Mouse (Mus musculus): ENCODE data around the gene Dnah7b.
"Not testable (repeated sequence)": the region's sequence is repeated elsewhere in the genome, so short reads cannot be mapped to it uniquely, and the experiment has no call there.

Dnah7b gene

DNA sequence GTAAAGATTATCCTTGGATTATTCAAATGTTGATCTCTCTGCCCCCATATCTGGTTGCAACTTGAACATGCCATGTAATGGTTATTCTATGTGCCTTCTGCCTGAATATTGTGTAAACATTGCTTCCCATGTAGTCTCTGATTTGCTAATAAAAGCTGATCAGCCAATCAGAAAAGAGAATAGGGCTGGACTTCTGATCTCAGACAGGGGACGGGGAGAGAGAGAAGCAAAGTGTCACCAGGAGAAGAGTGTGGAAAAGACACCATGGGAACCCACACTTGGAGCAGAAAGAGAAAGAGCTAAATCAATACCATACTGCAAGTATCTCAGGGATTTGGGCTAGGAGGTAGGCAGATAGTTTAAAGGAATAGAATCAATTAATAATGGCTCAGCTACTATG, at the start of gene Dnah7b:
Gene Dnah7b, plus strand, starts transcription at position 301 of the 400 bp plus-strand sequence.
- DNase-seq (ENCODE audit: low read depth in 2 of 2, low spot score in 2 of 2) = no peak

DNA sequence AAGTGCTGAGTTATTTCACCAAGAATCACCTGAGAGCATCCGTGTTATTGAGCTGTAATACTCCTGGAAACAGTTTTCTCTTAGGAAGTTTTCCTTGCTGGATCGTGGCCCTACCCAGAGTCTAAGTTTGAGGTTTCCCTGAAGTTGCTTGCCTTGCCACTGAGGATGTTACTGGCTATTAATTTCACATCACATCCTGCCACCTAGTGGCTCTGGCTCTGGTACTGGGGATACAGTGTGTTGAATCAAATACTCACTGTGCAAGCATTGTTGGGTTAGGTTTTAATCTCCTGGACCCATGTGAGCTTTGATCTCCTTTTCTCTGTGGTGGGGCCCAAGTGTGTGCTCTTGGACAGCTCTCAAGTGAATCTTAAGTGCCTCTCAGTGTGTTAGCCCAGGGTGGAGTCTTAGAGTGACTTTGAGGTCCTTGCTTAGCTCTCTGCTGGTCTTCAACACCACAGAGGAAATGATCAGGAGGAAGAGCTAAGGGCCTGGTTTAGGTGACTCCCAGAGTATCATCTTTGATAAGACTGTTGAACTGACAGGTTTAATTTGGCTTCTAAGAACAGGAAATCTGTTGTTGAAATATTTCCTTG, 47.6 kb upstream of the Dnah7b start:
- no peak for DNase-seq (ENCODE audit: low read depth in 2 of 2, low spot score in 2 of 2)

DNA sequence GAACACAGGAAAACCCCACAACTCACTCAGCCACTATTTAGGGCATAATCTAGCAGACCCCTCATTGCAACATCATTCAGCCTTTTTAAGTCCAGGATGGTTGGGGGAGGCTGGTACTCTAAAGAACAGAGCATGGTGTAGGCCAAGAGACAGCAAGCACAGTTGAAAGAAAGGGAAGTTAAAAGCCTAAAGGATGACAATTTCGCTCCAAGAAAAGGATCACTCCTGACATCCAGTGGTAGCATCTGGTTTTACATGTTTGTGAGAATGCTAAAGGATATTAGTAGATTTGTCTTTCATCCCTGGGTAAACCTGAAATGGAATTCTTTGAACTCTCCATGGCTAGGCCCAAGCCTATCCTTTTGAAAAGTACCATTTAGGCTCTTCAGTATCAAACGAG, 43.9 kb upstream of the Dnah7b start:
- no peak for DNase-seq (ENCODE audit: low read depth in 2 of 2, low spot score in 2 of 2)

DNA sequence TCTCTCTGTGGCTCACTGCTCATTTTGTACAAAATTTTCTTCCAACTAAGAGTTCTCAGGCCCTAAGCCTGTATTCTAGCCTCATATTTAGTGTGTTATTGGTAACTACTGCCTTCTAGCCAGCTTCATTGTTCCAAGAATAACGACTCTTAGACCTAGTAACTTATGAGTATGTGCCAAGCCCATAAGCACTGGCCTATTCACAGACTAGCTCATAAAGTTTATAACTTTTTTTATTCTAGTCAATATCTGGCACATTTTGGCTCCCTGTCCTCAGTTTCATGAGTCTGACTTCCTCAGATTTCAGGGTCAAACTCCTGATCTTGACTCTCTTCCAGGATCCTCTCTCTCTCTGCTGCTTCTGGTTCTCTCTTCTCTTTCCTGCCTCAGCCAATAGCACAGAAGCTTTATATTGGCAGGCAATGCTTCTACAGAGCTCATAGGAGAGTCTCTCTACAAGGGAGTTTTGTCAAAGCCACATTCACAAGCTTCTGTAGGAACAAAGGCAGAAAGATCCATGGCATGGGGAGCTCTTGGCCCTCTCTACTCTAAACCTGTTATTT, 34.0 kb upstream of the Dnah7b start:
- DNase-seq (ENCODE audit: low read depth in 2 of 2, low spot score in 2 of 2) = no peak

DNA sequence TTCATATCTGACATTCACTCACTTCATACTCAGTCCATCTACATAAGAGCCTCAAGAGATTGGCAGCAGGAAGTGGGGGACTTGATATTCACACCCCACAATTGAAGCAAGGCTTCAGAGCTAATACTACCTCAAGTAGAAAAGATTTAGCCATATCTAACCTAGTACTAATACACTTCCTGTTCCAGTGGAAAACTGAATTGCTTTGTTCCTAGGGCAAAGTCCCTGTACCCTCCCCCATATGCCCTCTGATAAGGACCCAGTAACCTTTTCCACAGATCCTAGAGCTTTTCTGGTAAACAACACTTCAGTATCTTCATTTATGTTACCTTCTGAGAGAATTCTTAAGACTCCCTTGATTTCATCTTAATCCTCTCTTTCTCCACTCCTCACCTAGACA, 17.9 kb upstream of the Dnah7b start:
- no peak for DNase-seq (ENCODE audit: low read depth in 2 of 2, low spot score in 2 of 2)

DNA sequence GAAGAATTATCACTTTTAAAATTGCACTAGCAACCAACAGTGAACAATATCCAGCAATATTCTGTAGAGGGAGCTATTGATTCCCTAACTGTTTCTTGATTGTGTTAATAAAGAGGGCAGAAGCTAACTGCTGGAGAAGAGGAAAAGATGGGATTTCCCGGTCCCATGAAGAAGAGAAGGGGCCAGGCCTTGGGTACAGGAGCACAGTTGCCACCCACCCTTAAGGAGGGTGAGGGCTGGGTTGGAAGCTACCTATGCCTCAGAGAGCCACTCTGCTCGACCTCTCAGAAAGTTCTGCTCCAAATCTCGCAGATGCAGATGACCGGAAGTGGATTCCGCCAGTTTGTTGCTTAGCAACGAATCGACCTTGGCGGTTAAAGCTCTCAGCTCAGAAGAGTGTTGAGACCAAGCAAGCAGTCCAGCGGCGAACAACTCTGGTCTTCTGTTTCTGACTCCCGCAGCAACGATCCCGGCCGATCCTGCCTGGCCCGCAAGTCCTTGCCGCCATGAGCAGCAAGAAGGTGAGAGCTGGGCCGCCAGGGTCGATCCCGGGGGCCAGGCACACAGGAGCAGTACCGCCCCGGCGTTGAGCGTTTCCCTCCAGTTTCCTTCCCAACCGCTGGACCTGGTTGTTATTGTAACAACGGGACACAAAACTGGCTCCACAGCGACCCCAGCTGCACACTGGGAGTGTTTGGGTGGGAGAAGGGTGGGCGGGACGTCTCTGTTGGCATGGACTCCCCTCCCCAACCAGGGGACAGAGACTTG, 553 bp downstream of the Dnah7b start:
- DNase-seq (ENCODE audit: low read depth in 2 of 2, low spot score in 2 of 2) = no peak

DNA sequence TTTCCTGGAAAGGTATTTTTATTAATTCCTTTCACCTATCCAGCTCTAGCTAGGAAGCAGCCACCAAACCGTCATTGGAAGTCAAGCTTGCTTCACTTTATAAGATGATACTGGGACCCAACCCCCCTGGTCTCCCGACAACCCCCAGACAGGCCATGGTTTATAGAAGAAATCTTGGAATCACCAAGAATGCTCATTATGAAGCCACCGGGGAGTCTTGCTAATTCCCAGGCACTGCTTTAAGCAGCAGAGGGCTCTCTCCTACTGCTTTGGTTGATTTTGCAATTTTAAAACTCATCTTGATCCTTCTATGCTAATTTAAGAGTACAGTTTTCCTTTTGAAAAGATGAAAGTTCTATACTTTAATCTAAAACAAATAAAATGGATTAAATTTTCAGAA, 2.7 kb downstream of the Dnah7b start:
- not testable (repeated sequence) for DNase-seq (ENCODE audit: low read depth in 2 of 2, low spot score in 2 of 2)

DNA sequence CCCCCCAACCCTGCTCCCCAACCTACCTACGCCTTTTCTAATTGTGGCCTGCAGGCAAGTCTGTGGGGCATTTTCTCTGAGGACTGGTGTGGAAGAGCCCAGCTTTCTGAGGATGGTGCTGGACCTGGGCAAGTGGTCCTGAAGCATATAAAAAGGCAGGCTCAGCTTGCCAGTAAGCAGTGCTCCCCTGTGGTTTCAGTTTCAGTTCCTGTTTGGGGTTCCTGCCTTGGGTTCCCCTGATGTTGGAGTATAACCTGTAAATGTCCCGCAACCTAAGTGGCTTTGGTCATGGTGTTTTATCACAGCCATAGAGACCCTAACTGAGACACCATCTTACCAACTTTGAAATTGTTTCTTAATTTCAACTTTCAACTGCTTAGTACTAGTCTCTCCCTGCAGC, 11.8 kb downstream of the Dnah7b start:
- no peak for DNase-seq (ENCODE audit: low read depth in 2 of 2, low spot score in 2 of 2)

DNA sequence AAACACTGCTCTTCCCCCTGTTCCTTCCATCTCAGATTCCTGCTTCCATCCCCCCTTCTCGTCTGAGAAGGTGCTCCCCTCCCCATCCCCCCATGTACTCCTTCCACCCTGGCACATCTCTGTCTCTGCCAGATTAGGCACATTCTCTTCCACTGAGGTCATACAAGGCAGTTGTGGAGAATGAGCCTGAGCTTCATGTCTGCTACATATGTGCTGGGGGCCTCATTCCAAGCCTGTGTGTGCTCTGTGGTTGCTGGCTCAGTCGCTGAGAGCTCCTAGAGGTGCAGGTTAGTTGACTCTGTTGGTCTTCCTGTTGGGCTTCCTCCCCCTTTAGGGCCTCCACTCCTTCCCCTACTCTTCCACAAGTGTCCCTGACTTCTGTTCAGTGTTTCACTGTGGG, 34.4 kb downstream of the Dnah7b start:
- no peak for DNase-seq (ENCODE audit: low read depth in 2 of 2, low spot score in 2 of 2)

DNA sequence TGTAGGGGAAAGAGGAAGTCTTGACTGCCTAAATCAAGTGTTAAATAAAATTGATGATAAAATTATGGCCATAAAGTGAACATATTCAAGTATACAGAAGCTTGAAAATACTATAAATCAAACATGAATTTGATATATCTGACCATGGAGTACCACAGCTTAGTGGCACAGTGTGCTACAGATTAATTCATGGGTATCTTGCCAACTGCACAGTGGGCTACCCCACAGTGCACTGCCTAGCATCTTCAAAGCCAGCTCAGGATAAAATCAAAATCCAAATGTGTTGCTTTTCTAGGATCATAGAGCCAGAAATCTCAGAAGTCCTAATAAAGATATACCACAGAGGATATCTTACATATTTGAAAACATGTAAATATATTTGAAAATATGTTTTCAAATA, 46.5 kb downstream of the Dnah7b start:
- not testable (repeated sequence) for DNase-seq (ENCODE audit: low read depth in 2 of 2, low spot score in 2 of 2)

DNA sequence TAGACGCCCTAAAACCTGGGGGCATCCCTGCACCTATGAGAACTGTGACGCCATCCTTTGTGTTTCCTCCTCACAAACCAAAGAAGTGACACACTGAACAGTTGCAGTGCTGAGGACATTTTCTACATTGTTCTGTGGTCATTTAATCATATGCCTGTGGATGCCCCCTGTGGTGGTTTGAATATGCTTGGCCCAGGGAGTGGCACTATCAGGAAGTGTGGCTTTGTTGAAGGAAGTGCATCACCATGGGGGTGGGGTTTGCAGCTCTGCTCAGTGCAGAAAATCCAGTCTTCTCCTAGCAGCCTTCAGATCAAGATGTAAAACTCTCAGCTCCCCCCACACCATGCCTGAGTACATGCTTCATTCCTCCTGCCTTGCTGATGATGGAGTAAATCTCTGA, 51.1 kb downstream of the Dnah7b start:
- not testable (repeated sequence) for DNase-seq (ENCODE audit: low read depth in 2 of 2, low spot score in 2 of 2)

DNA sequence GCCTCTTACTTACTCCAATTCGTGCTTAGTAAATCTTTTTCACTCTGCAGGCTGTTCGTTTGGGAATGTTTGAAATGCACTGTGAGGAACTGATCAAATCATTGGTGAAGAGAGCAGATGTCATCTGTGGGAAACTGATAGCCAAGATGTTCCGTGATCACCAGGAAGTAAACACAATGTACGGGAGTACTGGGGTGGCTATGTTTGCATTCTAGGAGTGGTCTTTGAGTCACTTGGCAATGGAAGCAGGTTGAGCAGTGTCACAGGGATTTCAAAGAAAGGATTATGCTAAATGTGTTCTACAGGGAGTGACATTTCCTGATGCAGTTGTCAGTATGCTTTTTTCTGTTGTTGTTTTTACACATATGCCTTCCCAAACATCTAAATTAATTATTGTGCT, 61.9 kb downstream of the Dnah7b start:
- DNase-seq (ENCODE audit: low read depth in 2 of 2, low spot score in 2 of 2) = no peak

DNA sequence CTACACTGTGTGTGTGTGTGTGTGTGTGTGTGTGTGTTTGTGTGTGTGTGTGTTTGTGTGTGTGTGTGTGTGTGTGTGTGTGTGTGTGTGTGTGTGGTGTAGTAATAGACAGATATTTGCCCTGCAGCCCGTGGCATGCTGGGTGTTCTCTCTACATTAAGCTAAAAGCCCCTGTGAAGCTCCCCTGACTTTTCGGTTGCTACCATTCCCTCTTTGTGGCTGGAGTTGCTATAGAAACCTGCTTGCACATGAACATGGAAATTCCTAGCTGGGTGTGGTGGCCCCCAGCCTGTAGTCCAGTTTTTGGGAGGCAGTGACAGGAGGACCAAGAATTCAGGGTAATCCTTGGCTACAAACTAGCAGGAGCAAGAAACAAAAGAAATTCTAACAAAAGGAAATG, 130.7 kb downstream of the Dnah7b start:
- not testable (repeated sequence) for DNase-seq (ENCODE audit: low read depth in 2 of 2, low spot score in 2 of 2)

DNA sequence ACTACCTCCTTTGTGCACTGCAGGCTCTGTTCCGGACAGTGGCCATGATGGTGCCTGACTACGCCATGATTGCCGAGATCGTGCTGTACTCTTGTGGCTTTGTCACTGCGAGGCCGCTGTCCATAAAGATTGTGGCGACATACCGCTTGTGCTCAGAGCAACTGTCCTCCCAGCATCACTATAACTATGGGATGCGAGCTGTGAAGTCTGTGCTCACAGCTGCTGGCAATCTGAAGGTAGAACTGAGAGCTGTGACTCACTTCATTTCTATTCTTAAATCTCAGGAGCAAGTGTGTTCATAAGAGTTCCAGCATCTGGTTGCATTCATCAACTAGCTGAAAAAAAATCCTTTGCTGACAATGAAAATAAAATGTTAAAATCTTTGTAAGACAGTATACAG, 135.1 kb downstream of the Dnah7b start:
- not testable (repeated sequence) for DNase-seq (ENCODE audit: low read depth in 2 of 2, low spot score in 2 of 2)

DNA sequence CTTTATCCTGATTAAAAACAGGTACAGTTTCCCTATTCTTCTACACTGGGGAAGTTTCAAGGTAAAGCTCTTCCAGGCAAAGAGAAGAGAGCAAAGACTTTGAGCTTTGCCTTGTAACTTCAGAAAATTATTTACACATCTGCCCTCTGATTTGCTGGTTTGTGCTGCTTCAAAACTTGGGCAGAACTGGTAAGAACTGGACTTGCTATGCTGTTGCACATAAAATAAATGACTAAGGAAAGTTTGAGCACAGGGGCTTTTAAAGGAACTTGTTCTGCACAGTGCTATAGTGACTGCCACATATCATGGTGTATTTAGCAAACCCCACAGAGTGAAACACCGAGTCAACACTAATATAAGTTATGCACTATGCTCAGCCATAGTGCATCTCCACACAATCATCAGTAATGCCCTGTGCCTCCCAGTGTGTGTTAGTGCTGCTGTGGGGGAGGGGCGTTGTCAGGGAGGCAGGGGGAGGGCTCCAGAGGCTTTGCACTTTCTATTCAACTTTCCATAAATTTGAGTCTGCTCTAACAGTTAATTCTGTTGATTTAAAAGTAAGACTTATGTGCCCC, 144.0 kb downstream of the Dnah7b start:
- not testable (repeated sequence) for DNase-seq (ENCODE audit: low read depth in 2 of 2, low spot score in 2 of 2)

DNA sequence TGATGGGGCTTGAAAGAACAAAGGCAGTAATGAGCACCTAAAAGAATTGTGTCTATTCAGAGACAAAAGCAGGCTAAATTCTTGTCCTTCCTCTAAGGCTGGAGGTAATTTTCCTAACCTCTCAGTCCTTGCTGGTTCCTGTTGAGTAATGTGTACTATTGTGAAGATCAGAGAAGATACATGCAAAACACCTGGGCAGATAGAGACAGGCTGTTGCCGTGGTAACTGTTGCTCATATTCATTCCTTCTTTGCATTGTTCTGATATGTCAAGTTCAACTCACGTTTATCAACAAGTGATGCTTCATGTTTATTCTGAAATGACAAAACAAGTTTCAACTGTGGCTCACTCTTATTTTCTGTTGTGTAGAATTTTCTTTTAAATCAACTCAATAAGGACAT, 156.6 kb downstream of the Dnah7b start:
- DNase-seq (ENCODE audit: low read depth in 2 of 2, low spot score in 2 of 2) = not testable (repeated sequence)

DNA sequence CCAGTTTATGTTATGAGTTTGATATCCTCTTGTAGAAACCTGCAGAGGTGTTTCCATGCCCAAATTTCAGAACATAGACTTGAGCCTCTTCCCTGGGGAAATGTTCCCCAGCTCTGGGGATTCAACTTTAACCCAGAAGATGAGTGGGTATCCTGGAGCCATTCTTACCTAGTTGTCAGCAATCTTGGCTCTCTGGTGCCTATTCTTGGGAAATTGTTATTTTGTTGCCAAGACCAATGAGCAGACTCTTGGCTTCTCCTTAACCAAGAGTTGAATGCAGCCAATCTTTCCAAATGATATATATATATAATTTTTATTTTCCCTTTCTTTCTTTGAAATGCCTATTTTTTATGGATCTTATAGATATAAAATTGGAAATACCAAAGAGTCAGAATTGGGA, 160.0 kb downstream of the Dnah7b start:
- not testable (repeated sequence) for DNase-seq (ENCODE audit: low read depth in 2 of 2, low spot score in 2 of 2)

DNA sequence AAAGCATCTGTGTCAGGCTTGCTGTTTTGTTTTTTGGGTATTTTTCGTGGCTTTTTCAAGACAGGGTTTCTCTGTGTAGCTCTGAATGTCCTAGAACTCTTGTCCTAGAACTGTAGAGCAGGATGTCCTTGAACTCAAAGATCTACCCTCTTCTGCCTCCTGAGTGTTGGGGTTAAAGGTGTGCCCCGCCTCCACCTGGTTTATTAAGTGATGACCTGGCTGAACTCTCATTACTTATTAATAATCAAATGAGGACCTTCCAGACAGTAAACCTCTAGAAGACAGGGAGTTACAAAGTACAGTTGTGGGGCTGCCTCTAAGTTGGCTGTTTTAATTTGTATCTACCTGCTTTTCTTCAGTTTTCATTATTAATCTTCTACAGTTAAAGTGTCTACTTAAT, 202.7 kb downstream of the Dnah7b start:
- not testable (repeated sequence) for DNase-seq (ENCODE audit: low read depth in 2 of 2, low spot score in 2 of 2)

DNA sequence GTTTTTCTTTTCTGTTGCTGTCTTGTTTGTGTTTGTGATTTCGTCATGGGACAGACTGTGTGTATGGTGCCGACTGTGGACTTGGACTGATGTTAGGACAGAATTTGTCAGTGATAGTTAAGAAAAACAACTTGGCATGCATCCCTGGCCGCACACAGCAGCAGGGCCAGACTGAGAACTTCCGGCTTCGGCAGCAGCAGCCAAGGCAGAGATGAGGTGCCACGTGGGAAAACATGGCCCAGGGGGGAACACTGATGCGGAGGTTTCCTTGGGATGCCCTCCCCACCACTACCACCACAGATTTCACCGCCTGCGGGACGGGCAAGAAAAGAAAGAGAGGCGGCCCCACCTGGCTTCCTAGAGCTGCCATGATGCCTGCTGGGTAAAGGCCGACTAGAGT, 205.8 kb downstream of the Dnah7b start:
- no peak for DNase-seq (ENCODE audit: low read depth in 2 of 2, low spot score in 2 of 2)

DNA sequence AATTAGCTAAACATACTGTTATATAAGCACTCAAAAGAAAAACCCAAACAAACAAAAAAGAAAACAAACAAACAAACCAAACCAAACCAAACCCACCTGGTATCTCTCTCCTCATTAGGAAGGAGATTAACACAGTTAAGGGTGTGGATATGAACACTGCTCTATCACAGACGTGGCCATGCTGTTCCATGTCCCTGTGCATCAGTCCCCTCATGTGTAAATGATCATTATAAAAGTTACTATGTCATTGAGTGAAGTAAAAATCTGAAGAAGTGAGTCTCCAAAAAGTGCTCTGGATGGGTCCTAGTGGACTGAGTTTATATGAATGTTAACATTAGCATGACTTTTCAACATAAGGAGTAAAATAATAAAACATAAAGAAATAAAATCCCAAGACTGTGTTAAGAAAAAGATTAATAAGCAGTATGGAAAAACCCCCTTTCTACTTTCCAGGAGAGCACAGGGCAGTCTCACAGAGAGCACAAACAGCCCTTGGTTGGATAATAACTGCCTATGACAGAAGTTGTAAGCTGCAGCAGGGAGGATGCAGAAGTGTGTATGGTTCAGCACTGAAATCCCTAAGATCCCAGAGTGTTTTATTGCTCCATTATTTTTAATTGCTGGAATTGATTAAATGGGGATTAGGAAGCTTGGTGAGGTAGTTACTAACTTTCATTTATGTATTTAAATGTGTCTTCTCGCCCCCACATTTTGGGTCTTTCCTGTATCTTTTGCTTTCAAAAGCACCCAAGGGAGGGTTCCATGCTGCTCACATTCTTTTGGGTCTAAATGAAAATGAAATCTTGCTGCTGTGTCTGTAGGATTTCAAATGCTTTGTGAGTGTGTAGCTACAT, 212.2 kb downstream of the Dnah7b start:
- not testable (repeated sequence) for DNase-seq (ENCODE audit: low read depth in 2 of 2, low spot score in 2 of 2)

DNA sequence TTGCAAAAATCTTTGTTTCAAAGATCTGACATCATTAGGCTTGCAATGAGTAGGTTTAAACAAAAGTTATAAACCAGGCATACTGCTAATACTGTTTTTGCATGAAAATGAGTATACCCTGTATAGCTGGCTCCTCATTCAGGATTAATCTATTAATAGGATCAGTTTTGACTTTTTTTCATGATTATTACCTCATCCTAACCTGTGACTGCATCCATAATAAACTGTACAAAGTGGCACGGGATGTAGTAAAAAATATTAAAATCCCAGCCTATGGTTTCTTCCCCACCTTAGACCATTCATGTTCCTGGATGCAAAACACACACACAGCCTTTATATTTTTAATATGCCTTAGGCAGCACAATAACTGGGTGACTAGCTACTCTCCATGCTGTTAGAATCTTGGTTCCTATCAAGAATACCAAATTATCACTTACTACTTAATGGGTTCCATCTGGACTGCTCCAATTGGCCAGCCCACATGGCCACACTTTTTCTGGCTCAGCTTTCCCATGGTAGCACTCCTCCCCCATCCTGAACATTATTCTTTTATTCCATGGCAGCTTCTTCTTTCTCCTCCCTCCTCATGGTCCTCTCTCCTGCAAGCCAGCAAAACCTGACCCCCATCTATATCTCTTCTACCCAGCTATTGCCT, 212.9 kb downstream of the Dnah7b start:
- DNase-seq (ENCODE audit: low read depth in 2 of 2, low spot score in 2 of 2) = not testable (repeated sequence)

Measured in CD8-positive naive resting alpha-beta T cell, adult 2 months (primary cell).